Mouse (Mus musculus) lung, postnatal 0 days (tissue): ENCODE measurements around the gene Rnf213.

ENCODE experiments used
- CTCF ChIP-seq: IDR thresholded peaks from 2 replicates; pipeline ENCODE4 v1.5.1; 2016; ENCODE audit warnings: antibody characterized with exemption, mild to moderate bottlenecking
- EP300 ChIP-seq: IDR thresholded peaks from 2 replicates; pipeline ENCODE4 v1.6.1; 2016; ENCODE audit warnings: antibody characterized with exemption, mild to moderate bottlenecking, control low read depth

DNA sequence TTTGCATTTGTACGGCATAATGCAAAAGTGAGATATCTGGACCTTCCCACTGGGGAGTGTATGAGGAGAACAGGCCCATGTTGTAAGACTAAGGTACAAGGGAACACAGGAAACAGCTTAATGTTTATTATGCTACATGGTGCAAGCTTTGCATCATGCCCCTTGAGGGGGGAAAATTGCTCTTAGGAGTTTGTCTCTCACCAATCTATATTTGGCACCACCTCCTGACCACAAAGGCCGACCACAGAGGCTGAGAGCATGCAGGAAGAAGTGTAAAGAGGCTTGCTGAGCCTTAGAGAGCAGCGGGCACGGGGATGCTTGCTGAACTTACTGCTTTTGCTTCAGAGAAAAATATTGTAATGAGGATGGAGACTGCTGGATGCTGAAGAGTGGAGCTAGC, 8.0 kb upstream of the Rnf213 start:
- TF ChIP-seq CTCF, result no peak
- no peak for TF ChIP-seq EP300
